Comparison of ENCODE assay signal across 14 mouse cellular contexts in genomic region chr9:91379781-91380457, GRCm38 (mm10). TPM values are rescaled to one million over a fixed set of nuclear protein-coding genes. Genes with fewer than 3 reads are reported as not detected.
A peak's percentile ranks its signal among the peaks of the same experiment; 100 is the strongest.
DNase-seq lines count a peak whose midpoint lies in the region; ATAC-seq and TF ChIP-seq lines count a peak whose summit lies in the region.
"Had no signal": no experiment of that assay in that cellular context is flagged by ENCODE, and none has a peak within 500 bp of the region (broad histone marks: within the 10 kb centered on the region; RNA-seq: fewer than 3 reads in every experiment).

No protein-coding gene starts in this region.

- H3K4me2 ChIP-seq in forebrain, postnatal 0 days (ENCODE audit: low read depth) = peak overlapping the region; percentile 58
- peak overlapping the region; percentile 66 for H3K4me2 ChIP-seq in midbrain, embryonic 15.5 days
- H3K4me2 ChIP-seq: heart, embryonic 15.5 days; liver, embryonic 13.5 days had no signal

- no peaks in the 10 kb centered on the region for H3K9me3 ChIP-seq in forebrain, postnatal 0 days (ENCODE audit: low read length)
- H3K9me3 ChIP-seq in midbrain, embryonic 15.5 days = no peaks in the 10 kb centered on the region
- H3K9me3 ChIP-seq: heart, embryonic 15.5 days; liver, embryonic 13.5 days had no signal

- no peak for ATAC-seq in forebrain, postnatal 0 days
- ATAC-seq in midbrain, embryonic 15.5 days (replicated peaks) = no peak

- WGBS in forebrain, postnatal 0 days = 12% methylated on average over 10 of the region's 10 CpGs
- WGBS in midbrain, embryonic 15.5 days = 3% methylated on average over 10 of the region's 10 CpGs

- H3K4me1 ChIP-seq in cortical plate, adult 2 months (ENCODE audit: control insufficient read depth, insufficient read depth, low read length) = no peaks in the 10 kb centered on the region
- no peaks in the 10 kb centered on the region for H3K4me1 ChIP-seq in forebrain, postnatal 0 days (ENCODE audit: insufficient read depth)
- H3K4me1 ChIP-seq in midbrain, embryonic 15.5 days = peaks cover 16% of the 10 kb centered on the region
- H3K4me1 ChIP-seq: liver, embryonic 13.5 days had no signal

- peaks cover 75% of the 10 kb centered on the region for H3K27me3 ChIP-seq in forebrain, postnatal 0 days (ENCODE audit: insufficient read depth, low read length)
- peaks cover 52% of the 10 kb centered on the region for H3K27me3 ChIP-seq in midbrain, embryonic 15.5 days (replicated peaks)

- no peaks in the 10 kb centered on the region for H3K36me3 ChIP-seq in forebrain, postnatal 0 days (ENCODE audit: insufficient read depth)
- H3K36me3 ChIP-seq in midbrain, embryonic 15.5 days (replicated peaks) = no peaks in the 10 kb centered on the region
- H3K36me3 ChIP-seq: G1E; heart, embryonic 15.5 days; liver, embryonic 13.5 days had no signal

- TF ChIP-seq POLR2A in cortical plate, adult 2 months (IDR thresholded peaks at IDR 0.05; ENCODE audit: extremely low read depth, insufficient read depth, low read length) = no peak

- 0 out of 2 replicates have a peak overlapping the region, but pooled peaks have one; percentile 6 for H3K27ac ChIP-seq in cortical plate, adult 2 months (ENCODE audit: insufficient read depth, low read length)
- H3K27ac ChIP-seq in forebrain, postnatal 0 days (ENCODE audit: low read depth, low read length) = peak overlapping the region; percentile 68
- peak overlapping the region; percentile 90 for H3K27ac ChIP-seq in midbrain, embryonic 15.5 days
- H3K27ac ChIP-seq: heart, embryonic 15.5 days; liver, embryonic 13.5 days had no signal

- H3K9ac ChIP-seq in forebrain, postnatal 0 days = 0 out of 2 replicates have a peak overlapping the region, but pooled peaks have one; percentile 55
- 0 out of 2 replicates have a peak overlapping the region, but pooled peaks have one; percentile 15 for H3K9ac ChIP-seq in midbrain, embryonic 15.5 days
- H3K9ac ChIP-seq: heart, embryonic 15.5 days; liver, embryonic 13.5 days had no signal

- TF ChIP-seq CTCF in cortical plate, adult 2 months (IDR thresholded peaks at IDR 0.05; ENCODE audit: extremely low read depth, insufficient read depth, low read length) = no peak
- no peak for TF ChIP-seq CTCF in forebrain, postnatal 0 days (IDR thresholded peaks at IDR 0.05; ENCODE audit: low read depth)

- H3K4me3 ChIP-seq in cortical plate, adult 2 months (ENCODE audit: insufficient read depth, low read length) = no peak overlapping the region
- H3K4me3 ChIP-seq in forebrain, postnatal 0 days (ENCODE audit: low read depth, low read length) = peak overlapping the region; percentile 2; the same call in 1 of the 2 replicates
- peak overlapping the region; percentile 29 for H3K4me3 ChIP-seq in midbrain, embryonic 15.5 days
- H3K4me3 ChIP-seq: liver, embryonic 13.5 days had no signal

- peak; percentile 40 for DNase-seq in cerebellum, adult 11-12 months
- no peak for DNase-seq in cerebellum, adult 18-20 months
- no peak for DNase-seq in forebrain, postnatal 0 days
- DNase-seq in adrenal gland, postnatal 36 days = no peak
- no peak for DNase-seq in frontal cortex, adult 2 months (ENCODE audit: extremely low spot score in 1 of 2, low spot score in 1 of 2)
- no peak for DNase-seq in ovary, postnatal 10 days (ENCODE audit: low spot score)
- DNase-seq: kidney, adult 2 months; liver, embryonic 13.5 days; right cerebral cortex, adult 18-20 months had no signal

RNA-seq across cellular contexts. Expression of gene Zic1, which starts 14.3 kb away (rescaled TPM):
- polyA plus RNA-seq in cortical plate, adult 2 months (2012; rRNA removed) = 21.0 and 26.3 TPM in 2 replicates
- total RNA-seq in forebrain, postnatal 0 days (2014; rRNA removed) = 65.4 and 127 TPM in 2 replicates
- 4.4 and 8.9 TPM in 2 replicates for polyA plus RNA-seq in forebrain, postnatal 0 days (2015; fragmentation: Nextera tagmentation; extraction: Ambion mirVana)
- polyA plus RNA-seq in midbrain, embryonic 15.5 days (2015; fragmentation: Nextera tagmentation; extraction: Ambion mirVana) = 10.0 and 11.6 TPM in 2 replicates
- total RNA-seq in adrenal gland, postnatal 36 days (2021) = not detected
- polyA plus RNA-seq in frontal cortex, adult 2 months (2012; rRNA removed) = 113 and 143 TPM in 2 replicates
- total RNA-seq: megakaryocyte-erythroid progenitor cell, adult 5-6 weeks had no signal
- polyA plus RNA-seq: G1E; kidney, adult 2 months had no signal

RNA-seq across cellular contexts. Expression of gene Zic4, which starts 17.7 kb away (rescaled TPM):
- 3.4 and 3.9 TPM in 2 replicates for polyA plus RNA-seq in cortical plate, adult 2 months (2012; rRNA removed)
- 44.3 and 99.2 TPM in 2 replicates for total RNA-seq in forebrain, postnatal 0 days (2014; rRNA removed)
- 24.7 and 48.1 TPM in 2 replicates for polyA plus RNA-seq in forebrain, postnatal 0 days (2015; fragmentation: Nextera tagmentation; extraction: Ambion mirVana)
- polyA plus RNA-seq in midbrain, embryonic 15.5 days (2015; fragmentation: Nextera tagmentation; extraction: Ambion mirVana) = 53.1 and 59.1 TPM in 2 replicates
- not detected for total RNA-seq in adrenal gland, postnatal 36 days (2021)
- polyA plus RNA-seq in frontal cortex, adult 2 months (2012; rRNA removed) = 9.9 and 10.3 TPM in 2 replicates
- total RNA-seq: megakaryocyte-erythroid progenitor cell, adult 5-6 weeks had no signal
- polyA plus RNA-seq: G1E; heart, embryonic 15.5 days; kidney, adult 2 months; liver, embryonic 13.5 days had no signal

Comparison
In these comparisons a context has a peak if more than half of its experiments do, and no peak if none do; other contexts are left out.
1. H3K27ac ChIP-seq: peak in every context shown above with its lines; median percentile 90 in midbrain, embryonic 15.5 days; 68 in forebrain, postnatal 0 days; 6 in cortical plate, adult 2 months.